Mouse (Mus musculus) yolk sac, embryonic 10.5 days (tissue): ENCODE results near the gene Btla.

ENCODE experiments used
- DNase-seq: peaks from one replicate; pipeline ENCODE4 v3.0.0-alpha.2; 2017; ENCODE audit warnings: low spot score

Gene Btla

GRCm38 (mm10) chr16:45259663-45260062, 35.5 kb downstream of the Btla start:
- no peak for DNase-seq

GRCm38 (mm10) chr16:45261321-45261720, 37.2 kb downstream of the Btla start:
- DNase-seq = no peak

GRCm38 (mm10) chr16:45262051-45262450, 37.9 kb downstream of the Btla start:
- no peak for DNase-seq

DNA sequence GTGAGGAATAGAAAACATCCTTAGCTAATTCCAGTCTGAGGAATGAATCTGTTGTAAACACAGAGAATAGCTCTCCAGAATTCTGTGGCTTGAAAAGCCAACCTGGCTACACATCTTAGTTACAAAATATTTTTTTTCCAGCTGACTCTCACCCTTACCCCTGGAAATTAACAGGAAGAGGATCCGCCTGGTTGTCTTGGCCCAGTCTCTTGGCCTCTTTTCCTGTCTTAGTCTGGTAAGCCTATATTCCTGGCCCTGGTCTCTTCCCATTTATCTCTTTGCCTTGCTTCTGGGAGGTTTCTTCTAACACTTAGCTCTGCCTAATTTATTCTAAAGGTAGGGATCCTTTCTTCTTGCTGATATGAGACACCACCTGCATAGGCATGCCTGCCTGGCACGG, 45.8 kb downstream of the Btla start:
- no peak for DNase-seq

DNA sequence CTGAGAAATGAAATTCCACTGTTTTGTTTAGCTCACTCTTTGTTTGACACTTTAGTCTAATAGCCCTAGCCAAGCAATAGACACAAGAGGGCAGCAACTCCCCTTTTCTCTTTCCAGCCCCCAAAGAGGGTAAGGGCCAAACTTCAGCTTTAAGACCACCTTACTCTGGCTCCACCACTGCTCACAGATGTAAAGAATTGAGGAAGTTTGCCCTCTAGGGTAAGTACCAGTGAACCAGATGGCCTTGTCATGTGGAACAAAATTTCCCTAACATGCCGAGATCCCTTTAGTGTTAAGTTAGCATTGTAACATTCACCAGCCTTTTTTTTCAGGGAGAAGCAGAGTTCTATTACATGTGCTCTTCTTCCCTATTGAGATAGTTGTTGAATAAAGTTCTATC, 59.0 kb downstream of the Btla start:
- no peak for DNase-seq

DNA sequence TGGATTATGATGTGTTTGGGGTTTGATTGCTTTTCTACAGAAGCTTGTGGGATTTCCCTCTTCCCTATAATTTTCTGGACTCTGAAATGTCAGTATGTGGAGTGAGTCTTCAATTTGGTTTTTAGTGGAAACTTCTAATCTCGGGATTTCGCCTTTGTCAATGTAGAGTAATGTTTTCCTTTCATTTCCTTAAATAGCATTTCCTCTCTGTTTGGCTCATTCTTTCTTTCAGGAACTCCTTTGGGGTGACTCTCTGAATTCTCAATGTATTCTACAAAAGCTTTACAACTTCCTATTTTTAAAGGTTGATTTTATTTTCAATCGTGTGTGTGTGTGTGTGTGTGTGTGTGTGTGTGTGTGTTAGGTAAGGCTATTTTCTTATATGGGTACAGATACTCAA, 73.7 kb downstream of the Btla start:
- DNase-seq = no peak
